Mouse (Mus musculus): ENCODE measurements around the gene B4galnt3. TPM values are rescaled to one million over a fixed set of nuclear protein-coding genes. Genes with fewer than 3 reads are reported as not detected.
"Not testable (repeated sequence)": the region's sequence is repeated elsewhere in the genome, so short reads cannot be mapped to it uniquely, and the experiment has no call there.

The B4galnt3 gene
- polyA plus RNA-seq, 1 experiment from 2014 or later, result 1.1 TPM

GRCm38 (mm10) chr6:120302755-120303316 lies 8.5 kb upstream of the B4galnt3 start:
- H3K4me3 ChIP-seq, result peak overlapping the region; percentile 22
- WGBS, result 16% methylated on average over 16 of the region's 16 CpGs
- peak overlapping the region; percentile 67; the same call in 1 of the 2 replicates for H3K27ac ChIP-seq
- peaks cover 8% of the 10 kb centered on the region; the same call in 1 of the 2 replicates for H3K4me1 ChIP-seq
- H3K4me2 ChIP-seq, result peak overlapping the region; percentile 44
- no peak for ATAC-seq (ENCODE audit: insufficient number of reproducible peaks, low FRiP score, low TSS enrichment, low read depth)
- H3K9ac ChIP-seq, result peak overlapping the region; percentile 10; the same call in 1 of the 2 replicates
- no peaks in the 10 kb centered on the region for H3K36me3 ChIP-seq
- no peaks in the 10 kb centered on the region for H3K27me3 ChIP-seq
- no peaks in the 10 kb centered on the region for H3K9me3 ChIP-seq

GRCm38 (mm10) chr6:120301137-120301536 lies 6.8 kb upstream of the B4galnt3 start:
- no peak overlapping the region for H3K27ac ChIP-seq
- no peak overlapping the region for H3K9ac ChIP-seq
- no peak overlapping the region for H3K4me3 ChIP-seq
- H3K4me1 ChIP-seq, result peaks cover 8% of the 10 kb centered on the region; the same call in 1 of the 2 replicates
- no peak overlapping the region for H3K4me2 ChIP-seq
- no peaks in the 10 kb centered on the region for H3K27me3 ChIP-seq
- H3K9me3 ChIP-seq, result no peaks in the 10 kb centered on the region
- WGBS, result 23% methylated on average over 6 of the region's 6 CpGs
- H3K36me3 ChIP-seq, result no peaks in the 10 kb centered on the region
- ATAC-seq (ENCODE audit: insufficient number of reproducible peaks, low FRiP score, low TSS enrichment, low read depth), result no peak

DNA sequence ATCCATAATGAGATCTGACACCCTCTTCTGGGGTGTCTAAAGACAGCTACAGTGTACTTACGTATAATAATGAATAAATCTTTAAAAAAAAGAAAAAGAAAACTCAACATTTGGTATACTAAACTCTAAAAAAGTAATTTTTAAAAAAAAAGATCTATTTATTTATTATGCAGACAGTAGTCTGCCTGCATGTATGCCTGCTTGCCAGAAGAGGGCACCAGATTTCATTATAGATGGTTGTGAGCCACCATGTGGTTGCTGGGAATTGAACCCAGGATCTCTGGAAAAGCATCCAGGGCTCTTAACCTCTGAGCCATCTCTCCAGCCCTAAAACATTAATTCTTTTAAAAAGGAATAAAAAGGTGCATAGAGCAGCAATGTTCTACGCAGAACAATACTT lies 2.2 kb upstream of the B4galnt3 start:
- H3K27ac ChIP-seq; H3K4me2 ChIP-seq; H3K4me1 ChIP-seq; H3K36me3 ChIP-seq; H3K4me3 ChIP-seq; ATAC-seq (ENCODE audit: insufficient number of reproducible peaks, low FRiP score, low TSS enrichment, low read depth); H3K9ac ChIP-seq; H3K9me3 ChIP-seq: not testable (repeated sequence)
- WGBS, result 96% methylated on average over 2 of the region's 2 CpGs
- peaks cover 18% of the 10 kb centered on the region for H3K27me3 ChIP-seq

DNA sequence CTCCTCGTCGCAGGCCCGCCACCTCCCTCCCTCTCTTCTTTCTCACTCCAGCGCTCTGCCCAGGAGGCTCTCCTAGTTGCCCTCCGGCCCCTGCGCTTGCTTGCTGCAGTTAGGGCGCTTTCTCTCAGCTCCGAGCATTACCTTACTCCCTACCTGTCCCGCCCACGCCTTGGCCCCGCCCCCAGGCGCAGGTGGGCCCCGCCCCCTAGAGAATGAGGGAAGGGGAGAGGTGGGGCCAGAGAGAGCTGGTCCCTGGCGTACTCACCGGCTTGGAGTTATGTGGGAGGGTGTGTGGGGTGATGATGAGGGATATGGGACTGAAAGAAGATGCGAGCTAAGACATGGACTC lies 400 bp upstream of the B4galnt3 start:
- H3K36me3 ChIP-seq, result no peaks in the 10 kb centered on the region
- H3K9me3 ChIP-seq, result no peaks in the 10 kb centered on the region
- H3K4me3 ChIP-seq, result peak overlapping the region; percentile 72
- peak overlapping the region; percentile 51 for H3K27ac ChIP-seq
- H3K27me3 ChIP-seq, result peaks cover 18% of the 10 kb centered on the region
- peaks cover 8% of the 10 kb centered on the region for H3K4me1 ChIP-seq
- peak overlapping the region; percentile 99 for H3K4me2 ChIP-seq
- WGBS, result 1% methylated on average over 16 of the region's 16 CpGs
- H3K9ac ChIP-seq, result peak overlapping the region; percentile 54
- 0 out of 2 replicates have a peak, but pooled peaks have one; percentile 46 for ATAC-seq (ENCODE audit: insufficient number of reproducible peaks, low FRiP score, low TSS enrichment, low read depth)

- H3K4me3 ChIP-seq, result no peak overlapping the region
- 79% methylated on average over 7 of the region's 7 CpGs for WGBS
- no peak for ATAC-seq (ENCODE audit: insufficient number of reproducible peaks, low FRiP score, low TSS enrichment, low read depth)
- no peaks in the 10 kb centered on the region for H3K36me3 ChIP-seq
- no peak overlapping the region for H3K27ac ChIP-seq
- peaks cover 18% of the 10 kb centered on the region for H3K27me3 ChIP-seq
- no peak overlapping the region for H3K9ac ChIP-seq
- H3K9me3 ChIP-seq, result no peaks in the 10 kb centered on the region
- peaks cover 8% of the 10 kb centered on the region for H3K4me1 ChIP-seq
- H3K4me2 ChIP-seq, result no peak overlapping the region
These were observed 2.9 kb downstream of the B4galnt3 start for GRCm38 (mm10) chr6:120291396-120292009.

DNA sequence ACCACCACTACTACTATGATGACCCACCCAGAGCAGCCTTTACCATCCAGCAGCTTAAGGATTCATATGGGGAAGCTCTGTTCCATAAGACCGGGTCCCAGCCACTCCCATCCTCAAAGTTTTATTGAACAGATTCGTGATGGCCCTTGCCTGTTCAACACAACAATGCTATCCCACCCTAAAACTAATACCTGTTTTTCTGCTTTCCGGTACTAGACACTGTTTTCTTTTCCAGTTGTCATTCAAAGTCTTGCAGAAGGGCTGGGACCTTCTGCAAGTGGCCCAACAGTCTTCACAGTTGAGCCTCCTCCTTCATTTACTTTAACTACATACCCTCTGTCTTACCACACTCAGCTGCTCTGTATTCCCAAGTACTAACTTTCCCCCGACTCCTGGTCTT lies 4.9 kb downstream of the B4galnt3 start:
- H3K9me3 ChIP-seq, result no peaks in the 10 kb centered on the region
- no peak for ATAC-seq (ENCODE audit: insufficient number of reproducible peaks, low FRiP score, low TSS enrichment, low read depth)
- no peak overlapping the region for H3K9ac ChIP-seq
- no peaks in the 10 kb centered on the region for H3K36me3 ChIP-seq
- peaks cover 1% of the 10 kb centered on the region for H3K4me1 ChIP-seq
- 84% methylated on average over 4 of the region's 4 CpGs for WGBS
- no peak overlapping the region for H3K27ac ChIP-seq
- no peak overlapping the region for H3K4me2 ChIP-seq
- H3K4me3 ChIP-seq, result no peak overlapping the region
- peaks cover 10% of the 10 kb centered on the region for H3K27me3 ChIP-seq

DNA sequence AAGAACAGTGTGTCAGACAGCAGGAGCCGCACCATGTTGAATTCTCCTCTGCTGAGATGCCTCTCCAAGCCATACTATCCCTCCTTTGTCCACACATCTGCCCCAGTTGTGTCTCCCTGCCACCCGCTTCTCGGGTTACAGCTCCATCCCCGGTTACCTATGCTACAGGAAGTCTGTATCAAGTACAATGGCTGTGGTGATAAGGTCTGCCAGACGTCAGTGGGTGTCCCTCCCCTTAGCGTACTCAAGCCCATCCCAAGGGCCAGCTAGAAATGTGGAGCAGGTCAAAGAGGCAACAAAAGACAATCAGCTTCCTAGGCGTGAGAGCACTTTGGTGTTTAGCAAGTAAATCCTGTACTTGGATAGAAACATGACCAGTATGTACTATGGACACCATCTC lies 5.8 kb downstream of the B4galnt3 start:
- ATAC-seq (ENCODE audit: insufficient number of reproducible peaks, low FRiP score, low TSS enrichment, low read depth), result no peak

GRCm38 (mm10) chr6:120287279-120287678 lies 7.1 kb downstream of the B4galnt3 start:
- no peaks in the 10 kb centered on the region for H3K27me3 ChIP-seq
- no peaks in the 10 kb centered on the region for H3K4me1 ChIP-seq
- H3K4me3 ChIP-seq, result no peak overlapping the region
- 67% methylated on average over 9 of the region's 9 CpGs for WGBS
- no peak overlapping the region for H3K9ac ChIP-seq
- H3K27ac ChIP-seq, result no peak overlapping the region; the same call in 1 of the 2 replicates
- no peaks in the 10 kb centered on the region for H3K36me3 ChIP-seq
- H3K4me2 ChIP-seq, result no peak overlapping the region
- no peaks in the 10 kb centered on the region for H3K9me3 ChIP-seq
- no peak for ATAC-seq (ENCODE audit: insufficient number of reproducible peaks, low FRiP score, low TSS enrichment, low read depth)

More for the DNA sequence above, 5.8 kb downstream of the B4galnt3 start:
- Histone ChIP-seq H3K9ac (no peak overlapping the region), H3K4me1 (no peaks in the 10 kb centered on the region), H3K27me3 (peaks cover 9% of the 10 kb centered on the region), H3K4me3 (no peak overlapping the region), H3K36me3 (no peaks in the 10 kb centered on the region), H3K9me3 (no peaks in the 10 kb centered on the region), H3K27ac (no peak overlapping the region), H3K4me2 (no peak overlapping the region)
- 49% methylated on average over 7 of the region's 7 CpGs for WGBS

DNA sequence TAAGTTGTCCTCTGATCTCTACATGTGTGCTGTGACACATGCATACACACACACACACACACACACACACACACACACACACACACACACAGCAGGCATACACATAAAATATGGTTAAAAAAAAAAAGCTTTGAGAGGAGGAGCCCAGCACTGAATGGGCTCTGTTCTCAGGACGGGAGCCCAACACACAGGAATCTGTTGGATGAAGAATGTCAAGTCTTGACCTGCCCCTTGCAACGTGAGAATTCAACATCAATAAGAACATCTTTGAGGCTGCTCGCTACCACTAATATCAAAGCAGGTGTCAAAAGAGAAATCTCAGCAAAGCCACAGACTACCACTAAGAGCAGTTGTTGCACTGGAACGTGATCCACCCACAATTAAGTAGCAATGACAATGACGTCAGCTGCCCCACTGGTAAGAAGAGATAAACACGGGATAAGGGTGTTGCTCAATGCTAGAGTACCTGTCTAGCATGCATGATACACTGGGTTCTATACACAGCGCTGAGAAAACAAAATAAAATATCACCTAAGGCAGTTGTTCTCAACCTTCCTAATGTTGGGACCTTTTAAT lies 17.4 kb downstream of the B4galnt3 start:
- no peak overlapping the region for H3K9ac ChIP-seq
- no peaks in the 10 kb centered on the region for H3K27me3 ChIP-seq
- no peaks in the 10 kb centered on the region for H3K36me3 ChIP-seq
- no peak overlapping the region for H3K4me3 ChIP-seq
- H3K4me1 ChIP-seq, result peaks cover 16% of the 10 kb centered on the region
- no peak for ATAC-seq (ENCODE audit: insufficient number of reproducible peaks, low FRiP score, low TSS enrichment, low read depth)
- H3K27ac ChIP-seq, result no peak overlapping the region
- H3K4me2 ChIP-seq, result no peak overlapping the region
- WGBS, result 68% methylated on average over 7 of the region's 7 CpGs
- no peaks in the 10 kb centered on the region for H3K9me3 ChIP-seq

GRCm38 (mm10) chr6:120275301-120275700 lies 19.1 kb downstream of the B4galnt3 start:
- H3K9ac ChIP-seq, result no peak overlapping the region
- no peaks in the 10 kb centered on the region for H3K36me3 ChIP-seq
- no peaks in the 10 kb centered on the region for H3K9me3 ChIP-seq
- H3K27me3 ChIP-seq, result no peaks in the 10 kb centered on the region
- H3K27ac ChIP-seq, result peak overlapping the region; percentile 84
- H3K4me2 ChIP-seq, result no peak overlapping the region
- peaks cover 16% of the 10 kb centered on the region for H3K4me1 ChIP-seq
- H3K4me3 ChIP-seq, result no peak overlapping the region
- WGBS, result 41% methylated on average over 6 of the region's 6 CpGs
- peak; percentile 50; the same call in 1 of the 2 replicates for ATAC-seq (ENCODE audit: insufficient number of reproducible peaks, low FRiP score, low TSS enrichment, low read depth)

- Histone ChIP-seq H3K4me2 (no peak overlapping the region), H3K4me1 (peaks cover 16% of the 10 kb centered on the region), H3K27ac (peak overlapping the region; percentile 84), H3K36me3 (no peaks in the 10 kb centered on the region), H3K9me3 (no peaks in the 10 kb centered on the region), H3K4me3 (no peak overlapping the region), H3K9ac (no peak overlapping the region), H3K27me3 (no peaks in the 10 kb centered on the region)
- WGBS, result 42% methylated on average over 4 of the region's 4 CpGs
- ATAC-seq (ENCODE audit: insufficient number of reproducible peaks, low FRiP score, low TSS enrichment, low read depth), result peak; percentile 80
These were observed 19.5 kb downstream of the B4galnt3 start for GRCm38 (mm10) chr6:120274887-120275286.

GRCm38 (mm10) chr6:120274181-120274580 lies 20.2 kb downstream of the B4galnt3 start:
- Histone ChIP-seq H3K27me3 (no peaks in the 10 kb centered on the region), H3K27ac (peak overlapping the region; percentile 84), H3K4me3 (no peak overlapping the region), H3K36me3 (no peaks in the 10 kb centered on the region), H3K9me3 (no peaks in the 10 kb centered on the region), H3K4me1 (peaks cover 16% of the 10 kb centered on the region), H3K4me2 (no peak overlapping the region), H3K9ac (no peak overlapping the region)
- 71% methylated on average over 8 of the region's 8 CpGs for WGBS
- ATAC-seq (ENCODE audit: insufficient number of reproducible peaks, low FRiP score, low TSS enrichment, low read depth), result no peak

All from limb, embryonic 15.5 days (tissue).